Mouse (Mus musculus) C2C12 (cell line): ENCODE results near the gene Nmnat3. TPM values are rescaled to one million over a fixed set of nuclear protein-coding genes. Genes with fewer than 3 reads are reported as not detected.
A peak's percentile ranks its signal among the peaks of the same experiment; 100 is the strongest.

Source experiments
- H3K27me3 ChIP-seq: one replicate; pipeline ENCODE4 v1.6.1; 2011; ENCODE audit not compliant: control insufficient read depth, insufficient read depth, insufficient read length
- H3K36me3 ChIP-seq: one replicate; pipeline ENCODE4 v1.6.1; 2011; ENCODE audit not compliant: control insufficient read depth, insufficient read depth
- H3K4me3 ChIP-seq: one replicate; pipeline ENCODE4 v1.5.1; 2011; ENCODE audit warnings: mild to moderate bottlenecking, control low read depth; ENCODE audit not compliant: poor library complexity, insufficient read depth, severe bottlenecking
- H3K79me2 ChIP-seq: one replicate; pipeline ENCODE4 v1.6.1; 2011; ENCODE audit not compliant: control insufficient read depth, insufficient read depth
- H3K79me3 ChIP-seq: one replicate; pipeline ENCODE4 v1.6.1; 2011; ENCODE audit warnings: low read depth, control low read depth
- H3ac ChIP-seq: one replicate; pipeline ENCODE3; 2011; ENCODE audit warnings: low read depth; ENCODE audit not compliant: control insufficient read depth, insufficient read length
- CEBPB ChIP-seq: IDR thresholded peaks from one replicate; pipeline ENCODE4 v1.6.1; 2011; ENCODE audit warnings: low read depth, mild to moderate bottlenecking, control low read depth, moderate library complexity
- CTCF ChIP-seq: IDR thresholded peaks from one replicate; pipeline ENCODE4 v1.5.1; 2011; ENCODE audit not compliant: control insufficient read depth, insufficient read depth, insufficient read length
- FOSL1 ChIP-seq: IDR thresholded peaks from one replicate; pipeline ENCODE4 v1.8.0; 2011; ENCODE audit warnings: mild to moderate bottlenecking, low read length; ENCODE audit not compliant: poor library complexity, insufficient read depth, severe bottlenecking
- MAX ChIP-seq: IDR thresholded peaks from one replicate; pipeline ENCODE4 v1.6.1; 2011; ENCODE audit warnings: mild to moderate bottlenecking, control low read depth
- MYOD1 ChIP-seq: IDR thresholded peaks from one replicate; pipeline ENCODE4 v1.6.1; 2011; ENCODE audit warnings: low read depth; ENCODE audit not compliant: control insufficient read depth, insufficient read length
- MYOG ChIP-seq: IDR thresholded peaks from one replicate; pipeline ENCODE4 v1.6.1; 2011; ENCODE audit not compliant: control insufficient read depth, insufficient read length; ENCODE audit errors: extremely low read depth
- USF1 ChIP-seq: IDR thresholded peaks from one replicate; pipeline ENCODE4 v1.6.1; 2011; ENCODE audit warnings: low read depth, mild to moderate bottlenecking, control low read depth, moderate library complexity
- polyA plus RNA-seq: library from polyadenylated mRNA; unstranded; fragments of >200 nt; fragmentation: generic; extraction: Trizol; gene quantifications from one replicate; pipeline ENCODE4 v1.2.1, GENCODE M21; 2012; ENCODE audit warnings: missing spikeins

Gene Nmnat3
- polyA plus RNA-seq, 1 experiment, result 0.34 TPM

- no peaks in the 10 kb centered on the region for H3K79me3 ChIP-seq
- no peak overlapping the region for H3K4me3 ChIP-seq
- no peaks in the 10 kb centered on the region for H3K27me3 ChIP-seq
- no peak for TF ChIP-seq USF1
- no peak for TF ChIP-seq FOSL1
- no peak for TF ChIP-seq MYOG
- no peak for TF ChIP-seq MYOD1
- TF ChIP-seq CTCF, result no peak
- no peak for TF ChIP-seq MAX
- TF ChIP-seq CEBPB, result no peak
- H3K36me3 ChIP-seq, result no peaks in the 10 kb centered on the region
- no peak overlapping the region for H3ac ChIP-seq
- no peaks in the 10 kb centered on the region for H3K79me2 ChIP-seq
These were observed 58.6 kb downstream of the Nmnat3 start for GRCm38 (mm10) chr9:98345840-98346239.

- no peaks in the 10 kb centered on the region for H3K79me2 ChIP-seq
- H3ac ChIP-seq, result no peak overlapping the region
- H3K79me3 ChIP-seq, result no peaks in the 10 kb centered on the region
- no peaks in the 10 kb centered on the region for H3K36me3 ChIP-seq
- H3K27me3 ChIP-seq, result no peaks in the 10 kb centered on the region
- H3K4me3 ChIP-seq, result no peak overlapping the region
- TF ChIP-seq CEBPB, result peak; percentile 96
- no peak for TF ChIP-seq CTCF
These were observed 59.0 kb downstream of the Nmnat3 start for GRCm38 (mm10) chr9:98346240-98346639.

- H3K27me3 ChIP-seq, result no peaks in the 10 kb centered on the region
- TF ChIP-seq MYOG (no peak), CEBPB (no peak), MYOD1 (no peak), USF1 (no peak), CTCF (no peak), FOSL1 (no peak), MAX (no peak)
- no peak overlapping the region for H3ac ChIP-seq
- no peak overlapping the region for H3K4me3 ChIP-seq
- no peaks in the 10 kb centered on the region for H3K79me3 ChIP-seq
- no peaks in the 10 kb centered on the region for H3K79me2 ChIP-seq
- no peaks in the 10 kb centered on the region for H3K36me3 ChIP-seq
These were observed 59.8 kb downstream of the Nmnat3 start for GRCm38 (mm10) chr9:98347021-98347420.

- no peaks in the 10 kb centered on the region for H3K36me3 ChIP-seq
- H3K79me3 ChIP-seq, result no peaks in the 10 kb centered on the region
- no peak overlapping the region for H3K4me3 ChIP-seq
- H3K79me2 ChIP-seq, result no peaks in the 10 kb centered on the region
- no peaks in the 10 kb centered on the region for H3K27me3 ChIP-seq
- TF ChIP-seq MYOD1 (no peak), USF1 (no peak), CEBPB (no peak), MYOG (no peak)
- H3ac ChIP-seq, result no peak overlapping the region
These were observed 63.3 kb downstream of the Nmnat3 start for GRCm38 (mm10) chr9:98350318-98351144.

- no peaks in the 10 kb centered on the region for H3K79me2 ChIP-seq
- TF ChIP-seq USF1 (no peak), FOSL1 (no peak), MYOG (no peak), MYOD1 (no peak), MAX (no peak), CTCF (no peak), CEBPB (no peak)
- H3K27me3 ChIP-seq, result no peaks in the 10 kb centered on the region
- H3K36me3 ChIP-seq, result no peaks in the 10 kb centered on the region
- no peak overlapping the region for H3K4me3 ChIP-seq
- no peak overlapping the region for H3ac ChIP-seq
- H3K79me3 ChIP-seq, result no peaks in the 10 kb centered on the region
These were observed 65.1 kb downstream of the Nmnat3 start for GRCm38 (mm10) chr9:98352332-98352731.

GRCm38 (mm10) chr9:98354919-98355318 lies 67.7 kb downstream of the Nmnat3 start:
- H3K79me3 ChIP-seq, result no peaks in the 10 kb centered on the region
- H3K36me3 ChIP-seq, result no peaks in the 10 kb centered on the region
- no peaks in the 10 kb centered on the region for H3K79me2 ChIP-seq
- TF ChIP-seq CEBPB (no peak), MYOG (no peak), USF1 (no peak), MAX (no peak), CTCF (no peak), MYOD1 (no peak), FOSL1 (no peak)
- no peak overlapping the region for H3ac ChIP-seq
- H3K4me3 ChIP-seq, result no peak overlapping the region
- no peaks in the 10 kb centered on the region for H3K27me3 ChIP-seq
